Mouse (Mus musculus): ENCODE data around the gene H2-M5.
"Not testable (repeated sequence)": the region's sequence is repeated elsewhere in the genome, so short reads cannot be mapped to it uniquely, and the experiment has no call there.

The H2-M5 gene

DNA sequence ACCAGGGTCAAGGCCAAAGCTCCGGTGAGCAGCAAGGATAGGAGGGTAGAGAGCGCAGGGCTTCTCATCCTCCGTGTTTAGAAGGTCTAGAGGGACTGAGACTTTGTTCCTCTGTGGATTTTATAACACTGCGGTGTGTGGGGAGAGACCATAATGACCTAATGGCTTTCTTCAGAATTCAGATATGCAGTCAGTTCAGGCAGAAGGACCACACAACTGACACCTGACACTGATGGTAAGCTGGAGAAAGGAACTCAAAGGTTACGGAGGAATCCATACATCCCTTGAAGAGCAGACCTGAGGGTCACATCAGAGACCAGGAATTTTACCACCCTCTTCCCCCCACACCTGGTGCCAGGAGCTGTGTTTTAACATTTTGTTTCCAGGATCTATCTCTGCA, at the start of gene H2-M5:
H2-M5 (minus strand) TSS at position 101 of the 400 bp plus-strand sequence.
- DNase-seq (ENCODE audit: low read depth, low spot score): no peak

DNA sequence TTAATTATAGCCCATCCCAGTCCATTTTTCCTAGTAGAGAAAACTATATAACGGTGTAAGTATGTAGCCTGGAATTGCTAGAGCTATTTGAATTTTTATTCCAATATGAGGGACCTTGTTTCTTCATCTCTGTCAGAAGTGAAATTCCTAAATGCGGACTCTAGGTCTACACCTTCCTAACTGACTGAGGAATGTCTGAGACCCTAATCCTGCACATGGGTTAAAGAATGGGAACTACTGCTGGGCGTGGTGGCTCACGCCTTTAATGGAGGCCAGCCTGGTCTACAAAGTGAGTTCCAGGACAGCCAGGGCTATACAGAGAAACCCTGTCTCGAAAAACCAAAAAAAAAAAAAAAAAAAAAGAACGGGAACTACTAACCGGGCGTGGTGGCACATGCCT, 39.8 kb upstream of the H2-M5 start:
- no peak for DNase-seq (ENCODE audit: low read depth, low spot score)

DNA sequence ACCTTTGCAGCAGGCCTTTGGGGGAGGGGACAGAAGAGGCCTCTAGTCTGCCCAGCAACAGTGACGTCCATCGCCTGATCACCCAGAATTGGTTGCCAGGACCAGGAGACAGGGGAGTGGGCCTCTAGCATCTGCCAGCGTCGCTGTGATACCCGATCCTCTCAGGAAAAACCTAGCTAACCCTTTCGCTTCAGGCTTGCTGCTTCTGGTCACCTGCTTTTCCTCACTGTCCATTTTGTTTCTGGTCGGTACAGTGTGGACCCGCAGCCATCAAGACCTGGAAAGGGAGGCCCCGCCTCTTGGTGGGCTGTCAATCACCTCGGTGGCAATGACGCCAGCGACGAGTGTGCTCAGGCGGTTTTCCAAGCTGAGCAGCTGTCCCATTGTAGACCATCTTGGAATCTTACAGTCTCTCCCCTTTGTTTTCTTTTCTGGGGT, 39.4 kb upstream of the H2-M5 start:
- DNase-seq (ENCODE audit: low read depth, low spot score): peak; percentile 91

DNA sequence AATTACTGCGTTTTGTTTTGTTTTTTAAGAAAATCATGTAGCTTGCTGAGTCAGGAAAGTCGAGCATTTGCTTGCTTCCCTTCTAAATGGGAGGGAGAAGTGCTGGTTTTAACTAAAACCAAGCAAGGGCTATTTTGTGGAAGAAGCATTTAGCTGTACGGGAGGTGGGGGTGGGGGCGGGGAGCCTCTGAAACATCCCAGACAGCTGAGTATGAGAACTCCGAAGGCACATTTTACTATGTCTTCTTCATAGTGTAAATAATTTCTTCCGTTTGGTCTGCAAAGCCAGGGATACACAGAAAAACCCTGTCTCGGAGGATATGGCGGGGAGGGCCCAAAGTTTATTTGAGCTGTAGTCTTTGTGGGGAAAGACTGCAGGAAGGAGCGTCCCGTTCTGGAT, 38.9 kb upstream of the H2-M5 start:
- DNase-seq (ENCODE audit: low read depth, low spot score): no peak

DNA sequence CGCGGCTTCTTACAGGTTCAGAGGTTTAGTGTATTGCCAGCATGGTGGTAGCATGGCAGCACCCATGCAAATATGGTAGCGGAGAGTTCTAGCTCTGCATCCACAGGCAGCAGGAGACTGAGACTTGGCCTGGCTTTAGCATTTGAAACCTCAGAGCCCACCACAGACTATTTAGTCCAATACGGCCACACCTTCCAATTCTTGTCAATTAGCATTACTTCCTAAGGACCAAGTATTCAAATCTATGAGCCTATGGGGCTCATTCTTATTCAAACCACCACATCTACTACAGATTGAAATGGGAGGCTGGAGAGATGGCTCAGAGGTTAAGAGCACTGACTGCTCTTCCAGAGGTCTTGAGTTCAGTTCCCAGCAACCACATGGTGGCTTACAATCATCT, 38.1 kb upstream of the H2-M5 start:
- no peak for DNase-seq (ENCODE audit: low read depth, low spot score)

DNA sequence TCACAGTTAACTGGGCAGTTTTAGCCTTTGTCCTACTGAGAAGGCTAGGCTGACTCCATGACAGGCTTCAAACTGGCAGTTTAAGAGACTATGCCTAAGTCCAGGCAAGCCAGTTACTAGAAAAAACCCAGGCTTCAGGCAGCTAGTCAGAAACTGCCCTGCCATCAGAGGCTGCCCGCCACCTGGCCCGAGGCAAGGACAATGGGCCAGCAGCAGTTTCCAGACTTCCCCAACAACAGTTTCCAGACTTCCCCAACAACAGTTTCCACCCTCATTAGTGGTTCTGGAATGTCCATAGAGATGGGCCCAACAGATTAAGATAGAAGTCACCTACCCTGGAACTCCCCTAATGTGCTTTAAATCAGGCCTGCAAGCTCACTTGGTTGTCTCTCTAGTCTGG, 37.1 kb upstream of the H2-M5 start:
- DNase-seq (ENCODE audit: low read depth, low spot score): no peak

DNA sequence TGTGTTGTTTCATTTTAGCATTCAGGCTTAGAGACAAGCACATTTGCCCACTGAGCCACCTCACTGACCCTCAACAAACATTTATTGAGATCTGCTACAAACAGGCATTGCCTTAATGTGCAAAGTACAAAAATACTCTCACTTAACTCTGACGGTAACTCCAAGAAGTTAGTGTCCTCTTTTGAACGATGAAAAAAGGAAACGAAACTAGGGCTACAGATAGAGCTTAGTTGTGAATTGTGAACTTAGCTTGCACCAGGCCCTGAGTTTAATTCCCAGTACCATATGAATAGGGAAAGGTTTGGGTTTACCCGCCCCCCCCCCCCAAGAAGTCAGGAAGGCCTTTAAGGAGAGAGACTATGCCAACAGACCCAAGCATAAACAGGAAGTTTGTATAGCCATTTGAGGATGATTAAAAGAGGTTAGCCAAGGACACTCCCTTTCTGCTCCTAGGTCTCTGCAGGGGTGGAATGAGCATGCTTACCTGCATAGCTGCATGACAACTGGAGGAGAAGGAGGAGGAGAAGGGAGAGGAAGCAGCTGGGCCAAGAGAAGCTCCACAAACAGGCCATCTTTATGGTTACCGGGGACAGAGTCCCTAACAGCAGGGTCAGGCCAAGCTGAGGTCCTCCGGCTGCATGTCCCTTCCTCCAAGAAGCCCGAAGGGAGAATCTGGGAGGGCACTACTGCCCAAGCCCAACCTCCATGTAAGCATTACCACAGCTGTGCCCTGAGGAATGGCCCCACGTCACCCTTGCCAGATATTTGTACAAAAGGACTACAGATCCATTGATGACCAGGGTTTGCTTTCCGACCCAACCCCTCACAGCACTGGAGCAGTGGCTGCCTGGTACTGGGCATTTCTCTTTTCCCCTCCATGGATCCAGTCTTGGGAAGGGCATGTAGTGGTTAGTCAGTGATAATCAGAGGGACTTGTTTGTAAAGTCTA, 33.6 kb upstream of the H2-M5 start, which contains the start of gene Mog:
Mog (minus strand) TSS at position 771 of the 949 bp plus-strand sequence.
- DNase-seq (ENCODE audit: low read depth, low spot score): no peak

DNA sequence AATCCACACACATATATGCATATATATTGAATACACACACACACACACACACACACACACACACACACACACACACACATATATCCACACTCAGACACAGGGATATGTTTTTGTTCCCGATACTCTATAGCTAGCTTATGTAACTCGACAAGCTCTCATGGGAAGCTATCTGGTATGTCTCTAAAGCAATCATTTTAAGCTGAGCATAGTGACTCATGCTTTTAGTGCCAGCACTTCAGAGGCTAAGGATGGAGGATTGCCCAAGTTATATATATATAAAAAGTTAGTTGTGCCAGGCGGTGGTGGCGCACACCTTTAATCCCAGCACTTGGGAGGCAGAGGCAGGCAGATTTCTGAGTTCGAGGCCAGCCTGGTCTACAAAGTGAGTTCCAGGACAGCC, 29.9 kb upstream of the H2-M5 start:
- DNase-seq (ENCODE audit: low read depth, low spot score): not testable (repeated sequence)

DNA sequence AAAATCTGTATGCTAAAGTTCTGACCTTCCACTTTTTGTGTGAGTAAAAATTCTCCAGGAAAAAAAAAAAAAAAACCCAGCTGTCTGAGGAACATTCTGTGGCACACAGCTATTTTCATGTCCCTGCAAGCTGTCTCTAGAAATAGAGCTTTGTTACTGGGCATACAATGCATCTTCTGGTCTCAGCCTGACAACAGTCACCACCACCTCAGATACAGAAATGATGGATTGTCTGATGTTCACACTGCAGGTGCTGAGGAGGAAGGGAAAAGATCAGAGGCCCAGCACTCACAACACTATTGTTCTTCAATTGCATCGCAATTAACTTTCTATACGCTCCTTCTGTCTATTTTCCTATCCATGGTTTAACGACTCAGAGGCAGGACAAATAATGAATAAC, 29.0 kb upstream of the H2-M5 start:
- DNase-seq (ENCODE audit: low read depth, low spot score): no peak

DNA sequence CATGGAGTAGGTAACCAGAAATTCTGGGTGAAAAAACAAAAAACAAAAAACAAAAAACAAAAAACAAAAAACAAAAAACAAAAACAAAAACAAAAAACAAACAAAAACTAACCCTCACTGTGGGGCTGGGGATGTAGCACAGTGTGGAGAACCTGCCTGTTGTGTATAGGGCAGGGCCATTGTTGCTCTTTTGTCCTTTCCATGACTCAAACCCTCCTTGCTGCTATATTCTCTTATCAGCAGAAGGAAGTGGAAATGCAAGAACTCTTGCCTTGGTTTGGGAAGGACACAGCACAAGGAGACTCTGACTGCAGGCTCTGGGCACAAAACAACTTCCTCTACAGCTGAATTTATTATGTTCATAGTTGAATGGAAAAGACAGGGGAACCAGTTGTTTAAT, 27.0 kb upstream of the H2-M5 start:
- no peak for DNase-seq (ENCODE audit: low read depth, low spot score)

DNA sequence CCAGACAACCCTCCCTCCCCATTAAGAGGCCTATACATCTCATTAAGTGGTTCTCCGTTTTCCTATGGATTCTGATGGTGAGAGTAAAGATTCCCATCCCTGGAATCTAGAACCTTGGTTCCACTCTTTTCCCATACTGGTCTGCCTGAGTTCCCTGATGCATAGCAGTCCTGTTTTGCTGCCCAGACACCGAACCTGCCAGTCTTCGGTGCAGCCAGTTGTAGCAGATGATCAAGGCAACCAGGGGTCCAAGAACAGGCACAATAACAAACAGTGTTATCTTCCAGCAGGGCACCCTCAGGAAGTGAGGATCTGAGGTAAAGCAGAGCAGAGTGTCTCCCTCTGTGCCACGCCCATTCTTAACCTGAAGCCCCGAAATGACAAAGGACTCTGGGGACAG, 22.8 kb upstream of the H2-M5 start:
- no peak for DNase-seq (ENCODE audit: low read depth, low spot score)

DNA sequence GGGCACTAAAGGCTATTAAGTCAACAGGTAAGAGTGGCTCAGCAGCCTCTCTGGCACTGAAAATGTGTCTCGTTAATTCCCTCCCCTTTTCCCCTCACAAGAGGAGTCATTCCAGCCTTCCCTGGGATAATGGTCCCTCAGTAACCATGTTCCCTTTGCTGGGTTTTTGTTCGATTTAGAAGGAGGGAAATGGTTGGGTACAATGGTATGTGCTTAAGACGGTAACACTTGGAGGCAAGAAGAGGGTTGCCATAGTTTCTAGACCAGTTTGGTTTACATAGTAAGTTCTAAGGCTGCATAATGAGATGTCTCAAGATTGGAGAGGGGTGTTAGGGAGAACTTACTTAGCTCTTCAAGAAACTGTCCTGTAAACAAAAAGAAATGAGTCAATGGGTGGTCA, 22.4 kb upstream of the H2-M5 start:
- DNase-seq (ENCODE audit: low read depth, low spot score): no peak

DNA sequence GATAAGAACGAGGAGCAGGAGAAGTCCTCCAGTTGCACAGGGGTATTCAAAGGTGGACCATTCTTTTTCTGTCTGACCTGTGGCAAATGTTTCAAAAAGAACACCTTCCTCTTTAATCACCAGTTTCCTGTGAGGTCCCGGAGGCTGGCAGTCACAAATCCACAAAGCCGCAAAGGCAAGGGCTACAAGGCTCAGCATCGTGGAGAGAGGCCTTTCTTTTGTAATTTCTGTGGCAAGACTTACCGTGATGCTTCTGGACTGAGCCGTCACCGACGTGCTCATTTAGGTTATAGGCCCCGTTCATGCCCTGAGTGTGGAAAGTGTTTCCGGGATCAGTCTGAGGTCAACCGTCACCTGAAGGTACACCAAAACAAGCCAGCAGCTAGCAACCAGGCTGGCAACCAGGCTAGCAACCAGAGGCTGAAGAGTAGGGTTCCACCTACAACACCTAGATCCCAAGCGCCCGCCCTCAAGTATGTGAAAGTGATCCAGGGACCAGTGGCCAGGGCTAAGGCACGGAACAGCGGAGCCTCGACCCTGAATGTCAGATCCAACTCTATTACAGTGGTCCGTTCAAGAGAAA, 20.2 kb upstream of the H2-M5 start:
- DNase-seq (ENCODE audit: low read depth, low spot score): no peak

DNA sequence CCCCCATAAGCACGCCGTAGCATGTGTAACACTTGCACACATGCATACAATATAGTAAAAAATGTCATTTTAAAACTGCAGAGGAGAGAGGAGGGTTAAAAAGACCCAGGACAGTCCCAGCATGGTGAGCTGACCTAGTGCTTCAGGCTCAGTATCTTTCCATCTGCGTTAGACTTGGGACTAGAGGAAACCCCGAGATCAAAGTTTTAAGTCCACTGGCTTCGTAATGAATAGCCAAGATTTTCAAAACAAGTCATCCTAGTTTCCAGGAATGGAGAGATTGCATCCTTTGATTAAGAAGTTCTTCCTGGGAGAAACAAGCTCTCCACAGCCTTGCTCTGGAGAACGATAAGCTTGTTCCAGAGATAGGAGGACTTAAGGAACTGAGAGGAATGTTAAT, 18.8 kb upstream of the H2-M5 start:
- no peak for DNase-seq (ENCODE audit: low read depth, low spot score)

DNA sequence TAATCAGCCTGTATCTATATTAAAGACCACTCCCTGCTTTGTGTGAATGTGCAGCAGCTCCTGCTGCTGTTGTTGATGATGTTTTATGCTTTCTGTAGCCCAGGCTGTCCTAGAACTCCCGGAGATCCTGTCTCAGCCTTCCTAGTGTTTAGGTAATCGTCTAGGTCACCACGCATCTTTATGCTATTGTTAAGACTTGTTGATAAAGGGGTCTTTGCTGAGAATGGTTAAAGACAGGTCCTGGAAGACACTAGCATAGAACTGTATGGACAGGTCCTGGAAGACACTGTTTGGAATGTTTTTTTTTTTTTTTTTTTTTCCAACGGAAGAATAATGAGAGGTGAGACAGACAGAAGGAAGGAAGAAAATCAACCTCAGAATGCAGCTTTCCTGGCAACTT, 14.0 kb upstream of the H2-M5 start:
- DNase-seq (ENCODE audit: low read depth, low spot score): no peak

DNA sequence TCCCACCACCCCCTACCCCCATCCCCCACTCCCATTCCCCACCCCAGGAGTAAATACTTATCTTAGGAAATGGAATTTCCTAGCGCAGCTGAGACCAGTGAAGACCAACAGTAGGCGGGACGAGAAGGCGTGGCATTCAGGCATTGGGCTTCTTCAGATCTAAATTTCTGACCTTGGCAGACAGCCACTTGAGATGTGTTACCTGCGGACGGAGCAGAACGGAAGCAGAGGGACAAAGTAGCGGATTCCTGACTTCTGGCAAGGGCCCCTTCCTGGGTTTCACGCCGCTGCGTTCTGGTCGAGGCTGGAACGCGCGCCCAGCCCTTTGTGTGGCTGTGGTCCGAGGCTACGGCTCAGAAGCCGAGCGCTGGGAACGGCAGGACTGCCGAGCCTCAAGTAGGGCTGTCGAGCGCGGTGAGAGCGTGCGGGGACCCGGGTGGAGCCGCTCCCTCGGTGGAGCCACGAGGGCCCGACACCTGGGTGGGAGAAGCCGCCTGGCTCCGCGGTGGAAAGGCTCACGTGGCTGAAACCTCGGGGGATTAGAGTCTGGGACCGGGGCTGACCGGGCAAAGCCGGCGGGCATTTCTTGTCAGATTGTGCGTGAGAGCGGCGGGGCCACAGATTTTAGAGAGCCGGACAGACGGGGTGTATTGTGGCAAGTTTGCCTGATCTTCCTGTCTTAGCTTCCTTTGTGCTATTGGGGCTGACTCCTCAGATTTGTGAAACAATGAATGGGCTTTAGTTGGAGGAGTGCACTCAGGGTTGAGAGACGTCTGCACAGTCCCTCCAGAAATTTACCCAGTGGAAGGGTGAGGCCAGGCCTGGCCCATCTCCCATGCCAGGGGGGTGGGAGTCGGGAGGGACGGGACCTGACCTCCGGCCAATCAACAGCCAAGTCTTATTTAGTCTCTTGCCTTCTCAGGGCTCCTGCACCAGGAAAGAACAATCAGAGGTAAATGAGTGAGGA, 13.3 kb upstream of the H2-M5 start:
- DNase-seq (ENCODE audit: low read depth, low spot score): peak; percentile 83

DNA sequence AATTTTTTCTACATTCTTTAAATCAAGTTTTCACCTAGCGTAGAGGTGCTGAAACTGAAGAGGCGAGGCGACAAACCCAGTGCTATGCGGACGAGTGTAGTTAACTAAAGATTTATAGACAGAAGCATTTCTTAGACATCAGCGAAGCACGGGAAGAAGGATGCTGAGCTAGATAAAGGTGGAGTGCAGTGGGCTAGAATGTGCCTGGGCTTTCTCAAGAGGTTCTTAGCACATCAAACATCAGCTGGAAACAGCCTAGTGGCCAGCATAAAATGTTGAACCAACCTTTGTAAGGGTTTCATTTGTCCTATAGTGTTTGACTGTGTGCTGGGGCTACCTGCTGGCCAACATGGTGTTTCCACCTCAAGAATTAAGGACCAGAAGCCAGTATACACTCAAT, 11.5 kb upstream of the H2-M5 start, which contains the start of gene Zfp57:
Zfp57 (plus strand) TSS at position 301 of the 400 bp plus-strand sequence.
- DNase-seq (ENCODE audit: low read depth, low spot score): no peak

DNA sequence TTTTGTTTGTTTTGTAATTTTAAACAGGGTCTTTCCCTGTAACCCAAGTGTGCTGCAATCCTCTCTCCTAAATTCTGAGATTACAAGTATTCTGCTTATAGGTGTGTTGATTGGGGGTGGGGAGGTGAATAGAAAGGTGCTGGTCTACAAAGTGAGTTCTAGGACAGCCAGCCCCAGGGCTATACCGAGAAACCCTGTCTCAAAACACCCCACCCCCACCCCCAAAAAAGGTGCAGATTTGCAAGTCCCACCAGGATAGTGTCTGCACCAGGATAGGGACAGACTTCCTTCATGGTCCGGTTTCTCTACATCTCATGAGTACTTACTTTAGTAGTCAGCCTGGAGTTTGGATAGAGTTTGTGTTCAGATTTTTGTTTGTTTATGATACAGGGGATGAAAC, 9.1 kb upstream of the H2-M5 start:
- no peak for DNase-seq (ENCODE audit: low read depth, low spot score)

DNA sequence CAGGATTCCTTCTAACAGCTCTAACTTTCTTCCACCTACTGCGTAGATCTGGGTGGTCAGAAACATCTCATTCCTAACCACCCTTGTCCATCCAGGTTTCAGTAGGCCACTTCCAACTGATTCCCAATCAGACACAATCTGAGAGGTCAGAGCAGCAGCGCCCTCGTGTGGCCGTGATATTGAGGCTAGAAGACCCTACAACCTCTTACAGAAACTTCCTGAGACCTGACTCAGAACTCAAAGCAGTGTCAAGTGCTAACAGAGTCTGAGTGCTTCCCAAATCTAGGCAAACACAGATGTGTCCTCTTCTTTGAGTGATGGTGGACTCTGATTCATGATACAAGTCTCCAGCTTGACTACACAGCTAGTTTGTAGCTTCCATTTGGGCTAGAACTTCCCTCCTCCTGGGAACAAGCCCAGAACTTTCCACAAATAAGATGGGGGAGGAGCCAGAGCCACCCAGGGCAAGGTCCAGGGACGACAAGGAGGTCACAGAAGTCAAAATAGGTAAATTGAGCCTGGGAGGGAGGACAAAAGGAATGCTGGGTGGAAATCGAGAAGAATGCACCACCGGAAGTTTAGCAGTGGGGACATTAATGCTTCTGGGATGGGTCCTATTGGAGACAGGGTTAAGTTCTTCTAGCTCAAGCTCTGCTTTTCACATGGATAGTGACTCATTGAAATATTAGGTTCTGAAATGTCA, 7.8 kb upstream of the H2-M5 start:
- no peak for DNase-seq (ENCODE audit: low read depth, low spot score)

DNA sequence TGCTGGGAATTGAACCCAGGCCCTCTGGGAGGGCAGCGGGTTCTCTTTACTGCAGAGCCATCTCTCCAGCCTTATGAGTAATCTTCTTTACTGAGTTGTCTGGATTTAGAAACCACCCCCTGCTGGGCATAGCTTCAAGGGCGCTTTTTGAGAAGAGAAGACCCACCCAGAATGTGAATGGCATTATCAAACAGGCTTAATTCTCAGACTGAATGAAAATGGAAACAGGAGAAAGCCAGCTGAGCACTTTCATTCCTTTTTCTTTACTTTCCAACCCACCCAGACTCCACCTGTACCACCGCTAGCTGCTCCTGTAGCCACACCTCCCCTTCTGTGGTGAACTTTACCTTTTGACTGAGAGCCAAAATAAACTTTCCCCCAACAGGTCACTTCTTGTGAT, 6.1 kb upstream of the H2-M5 start:
- no peak for DNase-seq (ENCODE audit: low read depth, low spot score)

DNA sequence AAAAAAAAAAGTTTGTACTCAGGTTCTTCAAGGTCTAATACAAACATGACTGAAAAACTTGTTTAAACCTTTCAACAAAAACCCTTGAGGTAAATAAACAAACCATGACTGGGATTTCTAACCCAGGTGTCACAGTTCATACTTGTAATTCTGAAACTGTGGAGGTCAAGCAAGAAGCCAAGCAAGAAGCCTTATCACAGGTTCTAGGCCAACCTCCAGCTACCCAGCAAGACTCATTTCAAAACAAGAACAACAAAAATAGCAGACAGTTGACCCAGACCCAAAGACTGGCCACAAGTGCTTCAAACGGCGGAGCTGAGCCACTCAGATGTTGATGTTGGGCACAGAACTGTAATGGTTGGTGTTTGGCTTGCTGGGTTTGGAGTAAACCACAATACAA, 5.2 kb upstream of the H2-M5 start:
- DNase-seq (ENCODE audit: low read depth, low spot score): no peak
